Mouse (Mus musculus) lung, adult 18-20 months (tissue): ENCODE measurements at regions not wholly inside any gene's neighbourhood (a gene's known extent, or its start where the extent isn't known, plus 50 kb on each side); places are given as distances from the start of the nearest gene placed in this dataset.

Experiments used
- DNase-seq, 2 experiments: peaks; one replicate each; pipeline ENCODE4 v3.0.0; 2022; ENCODE audit warnings: mixed read lengths in 2 of 2

- DNase-seq, result no peak
These were observed 94.5 kb downstream of the Gpr139 start for GRCm38 (mm10) chr7:119089931-119090330.

GRCm38 (mm10) chr7:119088537-119088936, 93.5 kb upstream of the Gprc5b start:
- no peak for DNase-seq

GRCm38 (mm10) chr7:119087723-119088419, 92.9 kb upstream of the Gprc5b start:
- DNase-seq, result no peak

- no peak for DNase-seq
These were observed 90.9 kb upstream of the Gprc5b start for GRCm38 (mm10) chr7:119085696-119086451.

- peak in 1 of 2 experiments; percentile 4 for DNase-seq
These were observed 82.0 kb upstream of the Gprc5b start for GRCm38 (mm10) chr7:119076712-119077619.

- DNase-seq, result no peak
These were observed 71.0 kb upstream of the Gprc5b start for GRCm38 (mm10) chr7:119066026-119066425.
